Mouse (Mus musculus) gastrocnemius, adult 8-10 months (tissue): ENCODE results near the gene Htr6. TPM values are rescaled to one million over a fixed set of nuclear protein-coding genes. Genes with fewer than 3 reads are reported as not detected.

ENCODE experiments used
- DNase-seq, 2 experiments: peaks; one replicate each; pipeline ENCODE4 v3.0.0; 2022; ENCODE audit warnings: low spot score in 2 of 2
- total RNA-seq, 4 experiments: library from RNA; stranded (reverse); gene quantifications; 2 replicates each; pipeline ENCODE4 v1.2.4; 2022

The Htr6 gene
- not detected for total RNA-seq

DNA sequence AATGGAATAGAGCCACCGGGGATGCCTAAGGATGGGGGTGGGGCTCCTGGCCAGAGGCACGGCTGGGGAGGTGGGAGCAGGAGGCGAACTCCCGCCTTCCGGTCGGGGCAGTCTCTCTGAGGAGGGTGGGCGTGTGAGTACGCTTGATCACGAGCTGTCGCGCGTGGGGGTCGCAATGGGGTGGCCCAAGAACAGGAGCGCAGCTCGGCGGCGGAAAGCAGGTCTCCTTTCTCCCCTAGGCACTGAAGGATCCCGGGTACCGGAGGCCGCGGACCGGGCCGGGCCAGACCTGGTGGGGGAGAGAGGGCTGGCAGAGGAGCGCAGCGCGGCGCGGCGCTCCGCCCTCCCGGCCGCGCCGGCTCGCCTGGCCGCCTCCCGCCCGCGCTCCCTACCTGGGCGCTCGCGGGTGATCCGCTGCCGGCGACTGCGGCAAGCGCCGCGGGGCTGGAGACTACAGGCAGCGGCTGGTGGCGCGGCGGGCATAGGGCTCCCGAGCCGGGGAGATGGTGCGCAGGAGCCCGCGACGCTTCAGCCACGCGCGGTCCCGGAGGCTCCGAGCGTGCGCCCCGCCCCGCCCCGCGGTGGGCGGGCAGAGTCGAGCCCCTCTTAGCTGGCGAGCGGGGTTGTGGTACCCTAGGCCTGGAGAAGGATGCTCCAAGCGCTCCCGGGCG, at the start of gene Htr6:
Gene Htr6, minus strand, starts transcription at position 530 of the 671 bp plus-strand sequence.
- no peak for DNase-seq

DNA sequence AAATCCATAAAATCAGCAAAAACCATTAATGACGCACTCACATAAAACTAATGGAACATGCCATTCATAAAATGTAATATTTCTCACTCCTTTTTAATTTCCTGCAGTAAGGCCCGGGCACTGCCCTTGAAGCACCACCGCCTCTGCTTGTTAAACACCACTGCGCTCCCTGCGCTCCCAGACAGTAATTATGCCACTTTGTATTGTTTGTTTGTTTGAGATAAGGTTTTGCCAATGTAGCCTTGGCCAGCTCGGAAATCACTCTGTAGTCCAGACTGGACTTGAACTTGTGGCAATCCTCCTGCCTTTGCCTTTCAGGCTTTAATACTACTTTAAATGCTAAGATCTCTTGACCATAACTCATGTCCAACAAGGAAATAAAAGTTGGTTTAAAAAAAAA, 49.6 kb upstream of the Htr6 start:
- DNase-seq: no peak

- DNase-seq: no peak
Measured at GRCm38 (mm10) chr4:139122557-139122956, 47.2 kb upstream of the Htr6 start.

DNA sequence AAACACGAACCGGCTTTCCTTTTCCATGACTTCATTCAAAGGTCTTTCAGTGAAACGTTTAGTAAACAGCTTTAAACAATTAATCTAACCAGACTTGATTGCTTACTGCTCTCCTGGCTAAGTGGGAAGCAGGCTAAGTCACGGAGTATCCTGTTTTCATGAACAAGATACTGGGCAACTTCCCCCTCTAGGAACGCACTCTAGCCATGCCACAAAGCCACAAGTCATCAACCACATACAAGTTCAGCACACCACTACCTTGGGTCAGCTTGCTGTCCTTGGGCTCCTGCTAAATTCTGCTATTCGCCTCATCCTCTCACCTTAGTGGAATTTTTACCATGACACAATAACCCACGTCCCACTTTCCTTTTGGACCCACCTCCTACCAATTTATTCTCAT, 45.6 kb upstream of the Htr6 start:
- no peak for DNase-seq

- no peak for DNase-seq
Measured at GRCm38 (mm10) chr4:139120281-139120814, 45.0 kb upstream of the Htr6 start.

DNA sequence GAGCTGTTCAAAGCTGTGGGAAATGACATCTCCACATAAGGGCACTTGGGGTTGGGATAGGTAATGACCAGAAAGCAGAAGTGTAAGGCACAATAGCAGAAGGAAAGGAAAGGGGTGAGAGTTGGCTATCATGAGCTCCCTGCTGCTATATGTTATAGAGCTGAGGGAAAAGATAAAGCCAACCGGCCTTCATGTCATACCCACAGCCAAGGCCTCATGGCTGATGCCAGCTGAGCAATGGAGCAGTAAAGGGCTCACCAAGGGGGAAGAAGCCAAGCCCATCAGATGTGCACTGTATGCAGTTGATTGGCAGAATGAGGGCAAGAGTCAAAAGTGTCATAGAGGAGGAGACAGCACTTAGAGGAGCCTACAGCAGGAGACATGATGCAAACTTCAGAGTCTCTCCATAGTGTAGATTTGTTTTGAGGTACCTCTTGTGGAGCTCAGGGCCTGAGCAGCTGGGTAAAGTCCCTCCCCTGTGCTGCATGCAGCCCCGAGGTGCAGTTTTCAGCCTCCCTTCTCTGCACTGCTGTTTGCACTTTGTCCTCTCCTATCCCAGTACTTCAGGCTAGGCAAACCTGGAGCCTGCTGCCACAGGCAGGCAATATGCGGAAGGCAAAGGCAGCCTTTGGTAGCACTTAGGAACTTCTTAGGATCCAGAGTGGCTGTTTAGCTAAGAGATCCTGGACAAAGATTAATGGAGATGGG, 41.1 kb upstream of the Htr6 start:
- no peak for DNase-seq

- DNase-seq: no peak
Measured at GRCm38 (mm10) chr4:139115721-139116120, 40.4 kb upstream of the Htr6 start.

DNA sequence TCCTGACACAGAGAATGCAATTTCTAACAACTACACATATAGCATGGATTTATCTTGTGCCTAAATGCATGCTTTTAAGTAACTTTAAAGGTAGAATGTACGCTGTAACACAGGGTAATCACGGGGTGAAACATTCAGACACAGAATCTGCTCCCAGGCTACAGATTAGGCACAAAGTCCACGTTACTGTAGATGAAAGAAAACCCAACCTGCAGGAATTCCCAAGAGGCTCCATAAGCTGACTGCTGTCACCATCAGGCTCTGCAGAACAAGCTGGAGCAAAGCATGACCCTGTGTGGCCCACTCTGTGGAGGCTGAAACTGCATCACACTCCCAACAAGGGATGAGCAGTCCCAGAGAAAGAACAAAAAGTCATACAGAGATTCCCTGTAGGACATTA, 37.1 kb upstream of the Htr6 start:
- no peak for DNase-seq

DNA sequence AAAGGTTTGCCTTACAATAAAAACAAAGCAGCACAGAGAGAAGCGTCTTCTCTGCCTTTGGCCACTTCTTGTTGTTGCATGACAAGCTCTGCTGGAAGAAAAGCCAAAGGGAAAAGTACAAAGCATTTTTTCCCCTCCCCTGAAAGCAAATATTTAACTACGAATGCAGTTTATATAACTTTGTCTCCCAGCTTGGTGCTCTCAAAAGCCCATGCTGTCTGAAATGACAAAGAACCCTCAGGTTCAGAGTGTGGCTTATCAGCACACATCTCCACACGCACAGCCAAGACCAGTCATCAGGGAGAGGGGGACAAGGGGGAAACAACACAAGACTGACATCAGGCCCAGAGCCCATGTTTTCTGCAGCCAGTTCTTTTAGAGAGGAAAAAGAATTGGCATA, 36.1 kb upstream of the Htr6 start:
- no peak for DNase-seq

DNA sequence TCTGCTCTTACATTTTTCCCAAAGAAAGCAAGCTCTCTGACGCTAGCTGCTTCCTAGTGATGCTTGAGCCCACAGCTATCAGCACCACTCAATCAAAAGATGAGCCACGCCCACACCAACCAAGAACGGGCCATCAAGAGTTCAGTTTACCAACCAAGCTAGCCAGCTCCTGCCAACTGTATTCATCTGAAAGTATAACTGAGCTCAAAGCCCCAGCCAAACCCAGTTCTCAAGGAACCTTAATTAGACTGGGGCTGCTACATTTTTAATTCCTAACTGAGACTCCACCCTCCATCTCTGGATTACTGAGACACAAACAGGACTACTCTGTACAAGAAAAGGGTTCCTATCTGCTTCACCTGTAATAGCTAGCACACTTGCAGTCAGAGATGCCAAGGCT, 35.5 kb upstream of the Htr6 start:
- no peak for DNase-seq

DNA sequence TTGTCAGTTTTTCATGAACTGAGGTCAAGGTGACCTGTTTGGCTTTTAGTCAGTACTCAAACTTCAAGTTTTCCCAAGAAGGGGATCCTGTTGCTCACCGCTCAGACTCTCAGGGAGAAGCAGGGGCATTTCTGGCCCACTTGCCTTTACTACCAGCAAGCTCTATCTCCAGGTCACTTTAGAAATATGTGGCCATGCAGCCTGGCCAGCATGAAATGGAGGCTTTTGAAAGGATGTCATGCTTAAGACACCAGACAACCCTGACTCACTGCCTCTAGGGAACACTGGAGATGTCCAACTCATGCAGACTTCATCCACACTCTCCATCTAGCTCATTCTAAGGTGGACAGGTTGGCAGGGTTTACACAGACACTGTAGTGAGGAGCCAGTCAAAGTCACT, 30.1 kb upstream of the Htr6 start:
- no peak for DNase-seq

GRCm38 (mm10) chr4:139101546-139101945, 26.2 kb upstream of the Htr6 start:
- no peak for DNase-seq

GRCm38 (mm10) chr4:139100326-139100725, 25.0 kb upstream of the Htr6 start:
- no peak for DNase-seq

DNA sequence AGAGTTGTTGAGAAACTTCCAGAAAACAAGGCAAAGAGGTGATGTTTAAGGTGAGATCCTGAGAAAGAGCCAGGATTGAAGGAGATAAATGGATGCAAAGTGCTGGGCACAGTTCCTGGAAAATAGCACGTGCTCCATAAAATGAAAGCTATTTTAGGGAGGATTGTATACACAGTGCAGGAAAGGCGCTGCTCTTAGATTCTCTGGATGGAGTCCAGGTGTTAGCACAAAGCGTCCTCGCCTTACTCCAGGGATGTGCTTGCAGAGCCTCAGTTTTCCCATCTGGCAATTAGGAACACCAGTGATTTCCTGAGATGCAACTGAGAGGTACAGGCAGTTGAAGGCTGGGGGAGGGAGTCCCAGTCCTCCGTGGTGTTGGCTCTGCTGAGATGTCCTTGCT, 20.8 kb upstream of the Htr6 start:
- DNase-seq: no peak

GRCm38 (mm10) chr4:139095406-139095805, 20.0 kb upstream of the Htr6 start:
- no peak for DNase-seq

- DNase-seq: no peak
Measured at GRCm38 (mm10) chr4:139093196-139093530, 17.8 kb upstream of the Htr6 start.

GRCm38 (mm10) chr4:139092356-139093195, 17.2 kb upstream of the Htr6 start, which contains the start of gene Nbl1:
Gene Nbl1 (minus strand): TSS chr4:139092993.
- DNase-seq: peak in 1 of 2 experiments; percentile 50

GRCm38 (mm10) chr4:139091478-139092355, 16.3 kb upstream of the Htr6 start:
- DNase-seq: no peak

DNA sequence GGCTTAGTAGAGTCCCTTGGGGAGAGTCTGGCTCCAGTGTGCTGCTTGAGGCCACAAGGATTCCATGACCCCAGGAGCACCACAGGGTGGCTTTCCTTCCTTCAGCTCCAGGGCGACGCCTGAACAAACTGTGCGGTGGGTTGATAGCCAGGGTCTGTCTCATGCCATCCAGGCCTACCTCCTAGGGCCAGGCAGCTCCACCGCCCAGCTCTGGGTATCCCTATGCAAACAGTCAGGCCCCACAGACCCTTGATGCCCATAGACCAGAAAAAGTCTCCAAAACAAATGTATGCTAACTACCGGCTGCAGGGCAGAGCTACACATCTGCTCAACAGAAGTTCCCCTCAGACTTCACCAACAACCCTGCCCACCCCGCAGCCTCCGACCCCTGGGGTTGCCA, 15.7 kb upstream of the Htr6 start:
- no peak for DNase-seq

DNA sequence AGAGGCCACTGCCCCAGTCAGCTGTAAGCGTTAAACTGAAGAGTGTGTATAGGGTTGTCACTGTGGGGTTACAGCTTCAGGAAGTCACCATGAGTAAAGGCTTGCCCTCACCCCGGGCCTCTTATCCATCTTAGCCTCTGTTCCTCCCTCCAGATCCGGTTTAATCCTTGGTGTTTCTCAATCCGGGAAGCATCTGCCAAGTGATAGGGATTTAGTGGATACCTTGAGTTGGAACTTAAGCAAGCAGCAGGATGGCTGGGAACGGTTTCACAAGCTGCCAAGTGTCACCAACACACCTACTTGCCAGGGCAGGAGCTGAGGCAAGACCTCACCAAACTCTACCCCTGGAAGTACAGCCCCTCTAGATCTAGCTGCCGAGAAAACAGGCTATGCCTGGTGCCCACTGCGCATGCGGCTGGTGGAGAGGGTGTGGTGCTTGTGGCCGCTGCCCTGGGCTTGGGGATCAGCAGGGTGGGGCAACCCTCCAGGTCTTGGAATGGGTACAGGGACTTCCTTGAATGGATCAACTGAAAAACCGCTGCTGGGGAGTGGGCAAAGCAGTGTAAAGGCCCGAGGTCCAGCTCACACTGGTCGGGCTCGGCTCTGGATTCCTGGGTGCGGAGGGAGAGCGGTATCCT, 15.1 kb upstream of the Htr6 start:
- no peak for DNase-seq
